Mouse (Mus musculus) thymus, adult 2 months (tissue): Measurements from ENCODE around the gene Ythdf2.

ENCODE experiments used
- CTCF ChIP-seq: fragments of 200-500 bp; IDR thresholded peaks from 2 replicates; pipeline ENCODE4 v1.5.1; 2012; ENCODE audit warnings: mild to moderate bottlenecking, control low read depth, low read length, moderate library complexity, borderline replicate concordance; ENCODE audit not compliant: control insufficient read depth, poor library complexity, insufficient read depth; ENCODE audit errors: extremely low read depth
- POLR2A ChIP-seq: fragments of 200-500 bp; IDR thresholded peaks from 2 replicates; pipeline ENCODE4 v1.6.1; 2012; ENCODE audit warnings: mild to moderate bottlenecking, low read length, control low read depth, moderate library complexity; ENCODE audit not compliant: control insufficient read depth, poor library complexity, insufficient read depth; ENCODE audit errors: extremely low read depth

DNA sequence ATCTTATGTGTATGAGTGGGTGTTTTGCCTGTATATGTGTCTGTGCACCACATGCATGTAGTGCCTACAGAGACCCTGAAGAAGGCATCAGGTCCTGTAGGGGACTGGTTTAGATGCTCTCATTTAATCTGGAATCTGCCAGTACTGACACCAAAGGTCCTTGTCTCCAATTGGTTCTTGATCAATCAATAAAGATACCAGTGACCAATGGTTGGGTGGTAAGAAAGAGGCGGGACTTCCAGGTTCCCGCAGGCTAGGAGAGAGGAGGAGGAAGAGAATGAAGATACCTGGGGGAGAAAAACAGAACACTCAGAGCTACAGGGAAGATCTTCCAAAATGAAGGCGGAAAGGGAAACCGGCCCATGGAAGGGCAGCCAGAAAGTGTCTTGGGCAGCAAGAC is 26.3 kb upstream of the Ythdf2 start:
- TF ChIP-seq CTCF, result no peak
- no peak for TF ChIP-seq POLR2A
